In the genomic region with DNA sequence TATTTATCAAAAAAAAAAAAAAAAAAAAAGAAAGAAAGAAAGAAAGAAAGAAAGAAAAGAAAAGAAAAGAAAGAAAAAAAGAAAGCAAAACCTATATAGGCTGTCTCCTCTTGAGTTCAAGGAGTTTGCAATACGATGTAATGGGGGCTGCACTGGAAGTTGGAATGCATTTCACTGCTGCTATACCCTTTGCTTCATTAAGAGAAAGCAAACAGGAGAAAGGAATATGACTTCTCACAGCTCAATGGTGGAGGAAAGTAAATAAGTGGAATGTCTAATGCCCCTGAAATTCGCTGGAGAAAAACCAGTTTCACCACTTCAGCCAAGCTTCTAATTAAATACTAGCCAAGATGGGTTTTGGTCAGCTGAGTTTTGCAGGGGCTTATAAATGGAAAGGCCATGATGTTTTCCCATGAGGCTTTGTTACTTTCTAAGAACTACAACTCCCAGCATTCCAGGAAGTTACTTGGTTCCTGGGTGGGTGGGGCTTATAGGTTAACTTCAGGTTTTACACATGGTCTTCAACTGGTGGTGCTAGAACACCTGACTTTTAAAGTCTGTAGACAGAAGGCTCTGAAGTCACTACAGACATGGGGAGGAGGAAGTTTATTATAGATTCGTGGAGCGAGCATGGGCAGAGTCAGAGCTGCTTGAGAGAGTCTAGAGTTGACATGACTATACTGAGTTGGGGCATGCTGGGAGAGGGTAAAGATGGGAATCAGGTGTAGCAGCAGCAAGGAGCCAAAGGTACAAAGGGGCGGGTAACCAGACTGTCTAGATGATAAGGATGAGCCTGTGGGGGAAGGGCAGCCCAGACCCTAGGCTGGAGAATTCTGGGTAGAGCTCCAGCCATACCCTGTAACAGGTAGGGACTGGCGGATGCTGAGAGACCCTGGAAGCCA, we compare ENCODE assay signal across 15 mouse cellular contexts. TPM values are rescaled to one million over a fixed set of nuclear protein-coding genes. Genes with fewer than 3 reads are reported as not detected.
DNase-seq lines count a peak whose midpoint lies in the region; ATAC-seq and TF ChIP-seq lines count a peak whose summit lies in the region.
"Had no signal": no experiment of that assay in that cellular context is flagged by ENCODE, and none has a peak within 500 bp of the region (broad histone marks: within the 10 kb centered on the region; RNA-seq: fewer than 3 reads in every experiment).

No protein-coding gene starts in this region.

- no peaks in the 10 kb centered on the region for H3K9me3 ChIP-seq in hindbrain, postnatal 0 days (ENCODE audit: low read length)
- no peaks in the 10 kb centered on the region for H3K9me3 ChIP-seq in hindbrain, embryonic 13.5 days
- no peaks in the 10 kb centered on the region for H3K9me3 ChIP-seq in midbrain, embryonic 11.5 days (ENCODE audit: control insufficient read depth, low read length)
- H3K9me3 ChIP-seq in midbrain, embryonic 10.5 days (replicated peaks): no peaks in the 10 kb centered on the region
- H3K9me3 ChIP-seq in intestine, postnatal 0 days (ENCODE audit: control insufficient read depth): no peaks in the 10 kb centered on the region
- no peaks in the 10 kb centered on the region for H3K9me3 ChIP-seq in stomach, postnatal 0 days (ENCODE audit: control insufficient read depth, low read length)
- no peaks in the 10 kb centered on the region for H3K9me3 ChIP-seq in forebrain, embryonic 13.5 days (replicated peaks)
- H3K9me3 ChIP-seq: embryonic facial prominence, embryonic 12.5 days had no signal

- TF ChIP-seq EP300 in stomach, postnatal 0 days (optimal IDR thresholded peaks at IDR 0.05): no peak

- H3K4me1 ChIP-seq in hindbrain, postnatal 0 days (ENCODE audit: insufficient read depth, low read length): no peaks in the 10 kb centered on the region
- H3K4me1 ChIP-seq in hindbrain, embryonic 13.5 days (replicated peaks): no peaks in the 10 kb centered on the region
- no peaks in the 10 kb centered on the region for H3K4me1 ChIP-seq in midbrain, embryonic 11.5 days (ENCODE audit: control insufficient read depth, insufficient read depth, low read length)
- H3K4me1 ChIP-seq in midbrain, embryonic 10.5 days: no peaks in the 10 kb centered on the region; the same call in 1 of the 2 replicates
- 0 out of 2 replicates have a peak, but pooled peaks cover 3% of the 10 kb centered on the region for H3K4me1 ChIP-seq in intestine, postnatal 0 days (replicated peaks; ENCODE audit: control insufficient read depth, insufficient read depth, low read length)
- no peaks in the 10 kb centered on the region for H3K4me1 ChIP-seq in stomach, postnatal 0 days (replicated peaks; ENCODE audit: control insufficient read depth, insufficient read depth)
- peaks cover 7% of the 10 kb centered on the region for H3K4me1 ChIP-seq in forebrain, embryonic 13.5 days
- H3K4me1 ChIP-seq: embryonic facial prominence, embryonic 12.5 days had no signal

- H3K27ac ChIP-seq in hindbrain, postnatal 0 days: no peak overlapping the region
- no peak overlapping the region for H3K27ac ChIP-seq in hindbrain, embryonic 13.5 days
- H3K27ac ChIP-seq in midbrain, embryonic 11.5 days (ENCODE audit: low read depth, low read length): no peak overlapping the region
- no peak overlapping the region for H3K27ac ChIP-seq in midbrain, embryonic 10.5 days (replicated peaks)
- no peak overlapping the region for H3K27ac ChIP-seq in intestine, postnatal 0 days (ENCODE audit: low read depth, low read length)
- H3K27ac ChIP-seq in stomach, postnatal 0 days (replicated peaks): no peak overlapping the region
- no peak overlapping the region for H3K27ac ChIP-seq in forebrain, embryonic 13.5 days
- H3K27ac ChIP-seq in gastrocnemius, adult 2 months: no peak overlapping the region
- H3K27ac ChIP-seq: embryonic facial prominence, embryonic 12.5 days had no signal

- no peak for TF ChIP-seq CTCF in hindbrain, postnatal 0 days (IDR thresholded peaks at IDR 0.05; ENCODE audit: low read depth)
- no peak for TF ChIP-seq CTCF in intestine, postnatal 0 days (IDR thresholded peaks at IDR 0.05; ENCODE audit: low read depth)
- TF ChIP-seq CTCF in stomach, postnatal 0 days (IDR thresholded peaks at IDR 0.05; ENCODE audit: low read depth): no peak
- no peak for TF ChIP-seq CTCF in gastrocnemius, adult 2 months (IDR thresholded peaks at IDR 0.05)

- intact Hi-C loops in gastrocnemius, adult 2 months (cut with DNase I): no loop called here

- H3K4me2 ChIP-seq in hindbrain, postnatal 0 days (ENCODE audit: low read depth, low read length): no peak overlapping the region
- no peak overlapping the region for H3K4me2 ChIP-seq in hindbrain, embryonic 13.5 days
- H3K4me2 ChIP-seq in midbrain, embryonic 11.5 days: no peak overlapping the region
- H3K4me2 ChIP-seq in intestine, postnatal 0 days (replicated peaks; ENCODE audit: low read depth): no peak overlapping the region
- no peak overlapping the region for H3K4me2 ChIP-seq in stomach, postnatal 0 days (replicated peaks; ENCODE audit: low read depth)
- no peak overlapping the region for H3K4me2 ChIP-seq in forebrain, embryonic 13.5 days
- H3K4me2 ChIP-seq: embryonic facial prominence, embryonic 12.5 days had no signal

- 83% methylated on average over 6 of the region's 6 CpGs for WGBS in hindbrain, postnatal 0 days
- 82% methylated on average over 6 of the region's 6 CpGs for WGBS in hindbrain, embryonic 13.5 days
- 78% methylated on average over 6 of the region's 6 CpGs for WGBS in midbrain, embryonic 11.5 days
- 79% methylated on average over 6 of the region's 6 CpGs for WGBS in midbrain, embryonic 10.5 days
- 57% methylated on average over 6 of the region's 6 CpGs for WGBS in intestine, postnatal 0 days
- WGBS in stomach, postnatal 0 days: 70% methylated on average over 6 of the region's 6 CpGs
- WGBS in forebrain, embryonic 13.5 days: 84% methylated on average over 6 of the region's 6 CpGs

- no peak for ATAC-seq in hindbrain, postnatal 0 days
- ATAC-seq in hindbrain, embryonic 13.5 days (ENCODE audit: low FRiP score): no peak
- ATAC-seq in midbrain, embryonic 11.5 days (ENCODE audit: low FRiP score): peak; percentile 33; the same call in 1 of the 2 replicates
- ATAC-seq in intestine, postnatal 0 days: peak; percentile 87
- ATAC-seq in stomach, postnatal 0 days (ENCODE audit: low FRiP score, low TSS enrichment): peak; percentile 26; the same call in 1 of the 2 replicates
- ATAC-seq in forebrain, embryonic 13.5 days: no peak
- ATAC-seq: forebrain, embryonic 14.5 days had no signal

- H3K27me3 ChIP-seq in hindbrain, postnatal 0 days (ENCODE audit: insufficient read depth, low read length): no peaks in the 10 kb centered on the region
- H3K27me3 ChIP-seq in hindbrain, embryonic 13.5 days: no peaks in the 10 kb centered on the region
- H3K27me3 ChIP-seq in midbrain, embryonic 11.5 days (ENCODE audit: control insufficient read depth, insufficient read depth, low read length): no peaks in the 10 kb centered on the region
- no peaks in the 10 kb centered on the region for H3K27me3 ChIP-seq in midbrain, embryonic 10.5 days (ENCODE audit: low read depth, poor library complexity, severe bottlenecking)
- no peaks in the 10 kb centered on the region for H3K27me3 ChIP-seq in intestine, postnatal 0 days (replicated peaks; ENCODE audit: control insufficient read depth, insufficient read depth, low read length)
- H3K27me3 ChIP-seq in stomach, postnatal 0 days (ENCODE audit: control insufficient read depth, insufficient read depth, low read length): no peaks in the 10 kb centered on the region
- no peaks in the 10 kb centered on the region for H3K27me3 ChIP-seq in forebrain, embryonic 13.5 days
- H3K27me3 ChIP-seq: embryonic facial prominence, embryonic 12.5 days had no signal

- no peak overlapping the region for H3K9ac ChIP-seq in hindbrain, postnatal 0 days (replicated peaks; ENCODE audit: low read length)
- H3K9ac ChIP-seq in hindbrain, embryonic 13.5 days: no peak overlapping the region
- H3K9ac ChIP-seq in midbrain, embryonic 11.5 days (ENCODE audit: low read length): no peak overlapping the region
- no peak overlapping the region for H3K9ac ChIP-seq in intestine, postnatal 0 days (ENCODE audit: low read depth, low read length)
- H3K9ac ChIP-seq in stomach, postnatal 0 days (ENCODE audit: low read length): no peak overlapping the region
- no peak overlapping the region for H3K9ac ChIP-seq in forebrain, embryonic 13.5 days
- H3K9ac ChIP-seq: embryonic facial prominence, embryonic 12.5 days had no signal

- H3K36me3 ChIP-seq in hindbrain, postnatal 0 days (ENCODE audit: insufficient read depth, low read length): no peaks in the 10 kb centered on the region
- H3K36me3 ChIP-seq in hindbrain, embryonic 13.5 days: no peaks in the 10 kb centered on the region
- no peaks in the 10 kb centered on the region for H3K36me3 ChIP-seq in midbrain, embryonic 11.5 days (ENCODE audit: control insufficient read depth, insufficient read depth, low read length)
- no peaks in the 10 kb centered on the region for H3K36me3 ChIP-seq in midbrain, embryonic 10.5 days
- no peaks in the 10 kb centered on the region for H3K36me3 ChIP-seq in intestine, postnatal 0 days (ENCODE audit: control insufficient read depth, insufficient read depth)
- no peaks in the 10 kb centered on the region for H3K36me3 ChIP-seq in stomach, postnatal 0 days (ENCODE audit: control insufficient read depth, insufficient read depth, low read length)
- H3K36me3 ChIP-seq in forebrain, embryonic 13.5 days (ENCODE audit: poor library complexity, severe bottlenecking): no peaks in the 10 kb centered on the region
- H3K36me3 ChIP-seq: embryonic facial prominence, embryonic 12.5 days had no signal

- no peak overlapping the region for H3K4me3 ChIP-seq in hindbrain, postnatal 0 days (ENCODE audit: low read length)
- no peak overlapping the region for H3K4me3 ChIP-seq in hindbrain, embryonic 13.5 days
- no peak overlapping the region for H3K4me3 ChIP-seq in midbrain, embryonic 11.5 days (ENCODE audit: low read depth, low read length)
- no peak overlapping the region for H3K4me3 ChIP-seq in midbrain, embryonic 10.5 days
- H3K4me3 ChIP-seq in intestine, postnatal 0 days (ENCODE audit: low read depth, low read length): no peak overlapping the region
- H3K4me3 ChIP-seq in stomach, postnatal 0 days (ENCODE audit: low read depth, low read length): no peak overlapping the region
- H3K4me3 ChIP-seq in forebrain, embryonic 13.5 days: no peak overlapping the region
- H3K4me3 ChIP-seq in gastrocnemius, adult 2 months: no peak overlapping the region
- H3K4me3 ChIP-seq: embryonic facial prominence, embryonic 12.5 days; myocyte had no signal

- peak; percentile 36 for DNase-seq in hindbrain, postnatal 0 days (ENCODE audit: low spot score)
- no peak for DNase-seq in midbrain, embryonic 11.5 days (ENCODE audit: low spot score, missing footprints)
- no peak for DNase-seq in midbrain, embryonic 10.5 days (ENCODE audit: low spot score)
- DNase-seq in stomach, postnatal 0 days (ENCODE audit: low spot score): no peak
- DNase-seq in gastrocnemius, adult 2 months: no peak
- DNase-seq: cerebellum, adult 11 months; heart, postnatal 4 days; kidney, postnatal 14 days; right cerebral cortex, postnatal 4 days had no signal

RNA-seq across cellular contexts. Expression of a gene that starts 59.8 kb away (rescaled TPM):
- 7.2 and 12.8 TPM in 2 replicates for total RNA-seq in hindbrain, postnatal 0 days (2014; rRNA removed)
- polyA plus RNA-seq in hindbrain, postnatal 0 days (2015; fragmentation: Nextera tagmentation; extraction: Ambion mirVana): 17.3 and 18.8 TPM in 2 replicates
- 16.7 and 19.2 TPM in 2 replicates for polyA plus RNA-seq in hindbrain, embryonic 13.5 days (2015; fragmentation: Nextera tagmentation; extraction: Ambion mirVana)
- 26.3 and 26.4 TPM in 2 replicates for polyA plus RNA-seq in midbrain, embryonic 11.5 days (2014; fragmentation: Nextera tagmentation; extraction: Ambion mirVana)
- polyA plus RNA-seq in midbrain, embryonic 10.5 days (2016; fragmentation: Nextera tagmentation; extraction: Ambion mirVana): 25.0 and 26.0 TPM in 2 replicates
- polyA plus RNA-seq in intestine, postnatal 0 days (2015; fragmentation: Nextera tagmentation; extraction: Ambion mirVana): 22.2 and 22.6 TPM in 2 replicates
- polyA plus RNA-seq in stomach, postnatal 0 days (2015; fragmentation: Nextera tagmentation; extraction: Ambion mirVana): 27.3 and 34.9 TPM in 2 replicates
- 11.0 and 11.5 TPM in 2 replicates for polyA plus RNA-seq in forebrain, embryonic 13.5 days (2015; fragmentation: Nextera tagmentation; extraction: Ambion mirVana)
- total RNA-seq in gastrocnemius, adult 2 months (2021): 10 to 100 TPM in 1 of 2 experiments, 1 to 10 TPM in 1; 4.9 to 10.2 TPM

Comparison
In these comparisons a context has a peak if more than half of its experiments do, and no peak if none do; other contexts are left out.
1. ATAC-seq: peak in midbrain, embryonic 11.5 days (single experiment), intestine, postnatal 0 days (single experiment) and stomach, postnatal 0 days (single experiment); none in hindbrain, postnatal 0 days (single experiment), hindbrain, embryonic 13.5 days (single experiment) and forebrain, embryonic 13.5 days (single experiment).